Mouse (Mus musculus): ENCODE measurements at regions not wholly inside any gene's neighbourhood (a gene's known extent, or its start where the extent isn't known, plus 50 kb on each side); places are given as distances from the start of the nearest gene placed in this dataset.

DNA sequence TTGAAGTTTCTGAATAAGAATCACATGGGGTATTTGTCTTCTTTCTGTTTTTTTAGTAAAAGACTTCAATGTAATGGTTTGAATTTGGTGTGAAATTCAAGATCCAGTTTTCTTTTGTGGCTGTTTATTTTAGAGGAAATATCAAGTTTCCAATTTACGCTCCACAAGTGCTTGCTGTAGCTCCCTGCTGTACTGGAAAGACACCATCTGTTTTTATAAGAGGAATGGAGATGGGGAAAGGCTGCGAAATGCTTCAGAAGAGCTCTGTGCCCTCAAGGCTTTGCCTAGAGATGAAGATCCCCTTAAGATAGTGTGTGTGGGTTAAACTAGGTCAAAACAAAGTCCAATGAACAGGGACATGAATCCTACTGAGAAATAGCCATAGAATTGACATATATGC, 618.5 kb upstream of the Klf6 start:
- intact Hi-C loops (cut with DNase I): no loop called here
- DNase-seq: no peak
- Histone ChIP-seq H3K4me3 (no peak overlapping the region), H3K27ac (no peak overlapping the region)
- TF ChIP-seq CTCF (IDR thresholded peaks at IDR 0.05): no peak

DNA sequence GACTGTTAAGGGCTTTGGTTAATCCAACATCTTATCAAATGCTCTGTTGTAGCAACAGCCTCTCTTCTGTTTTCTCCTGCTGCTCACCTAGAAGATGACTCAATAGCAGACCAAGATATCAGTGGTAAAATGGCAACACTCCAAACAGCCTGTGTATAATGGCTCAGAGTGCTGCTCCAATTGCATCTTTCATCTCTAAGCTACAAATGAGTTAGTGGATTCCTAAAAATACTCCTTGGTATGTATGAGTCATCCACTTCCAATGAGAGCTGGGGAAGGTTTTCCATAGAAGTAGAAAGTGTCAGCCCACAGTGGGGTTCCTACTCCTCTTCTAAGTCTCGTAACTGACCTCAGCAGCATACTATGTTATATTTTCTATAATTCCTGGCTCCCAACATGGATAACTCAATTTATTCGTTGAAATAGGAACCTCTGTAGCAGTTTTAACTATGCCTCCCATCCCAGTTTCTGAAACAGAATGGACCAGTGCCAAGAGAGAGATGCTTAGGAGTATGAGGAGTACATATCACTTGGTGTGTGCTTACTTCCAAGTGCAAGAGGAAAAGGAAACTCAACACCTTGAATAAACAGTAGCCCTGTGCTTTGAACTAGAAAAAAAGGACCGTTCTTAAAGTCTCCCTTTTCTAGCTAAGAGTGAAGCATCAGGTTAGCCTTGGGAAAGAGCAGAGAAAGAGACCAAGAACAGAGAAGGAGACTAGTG, 612.5 kb upstream of the Klf6 start:
- intact Hi-C loops (cut with DNase I): no loop called here
- TF ChIP-seq CTCF (IDR thresholded peaks at IDR 0.05): no peak
- DNase-seq: no peak
- Histone ChIP-seq H3K27ac (no peak overlapping the region), H3K4me3 (no peak overlapping the region)

DNA sequence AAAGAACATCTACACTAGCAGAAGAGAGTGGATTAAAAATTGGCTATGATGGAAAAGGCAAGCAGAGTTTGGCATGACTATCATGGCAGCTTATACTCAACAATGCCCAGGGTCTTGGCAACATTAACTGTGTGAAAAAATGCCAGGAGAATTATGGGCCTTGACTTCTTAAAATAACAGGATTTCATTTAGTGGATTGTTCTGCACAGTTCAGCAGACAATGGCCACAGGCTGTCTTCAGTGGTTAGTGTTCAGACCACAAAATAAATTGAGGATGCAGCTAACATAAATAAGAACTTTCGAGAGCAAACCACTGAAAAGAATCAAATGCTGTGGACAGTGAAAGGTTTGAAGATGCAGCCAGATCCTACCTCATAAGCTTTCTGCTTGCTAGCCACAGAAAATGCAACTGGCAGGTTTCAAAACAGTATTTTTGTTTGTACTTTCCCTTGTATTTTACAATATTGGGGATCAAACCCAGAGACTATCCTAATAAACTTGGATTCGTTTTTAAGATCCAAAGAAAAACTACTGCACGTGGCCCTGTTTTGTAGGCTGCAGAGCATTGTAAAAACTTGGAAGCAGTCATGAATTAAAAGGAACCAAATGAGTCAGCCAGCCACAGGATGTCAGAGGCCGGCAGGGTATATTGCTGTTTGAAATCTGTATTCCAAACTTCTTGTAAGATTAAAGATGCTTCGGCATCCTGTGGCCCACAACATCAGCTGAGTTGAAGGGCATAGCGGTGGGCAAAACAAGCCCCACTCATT, 603.2 kb upstream of the Klf6 start:
- Histone ChIP-seq H3K27ac (peak overlapping the region; percentile 79), H3K4me3 (no peak overlapping the region)
- intact Hi-C loops (cut with DNase I): no loop called here

DNA sequence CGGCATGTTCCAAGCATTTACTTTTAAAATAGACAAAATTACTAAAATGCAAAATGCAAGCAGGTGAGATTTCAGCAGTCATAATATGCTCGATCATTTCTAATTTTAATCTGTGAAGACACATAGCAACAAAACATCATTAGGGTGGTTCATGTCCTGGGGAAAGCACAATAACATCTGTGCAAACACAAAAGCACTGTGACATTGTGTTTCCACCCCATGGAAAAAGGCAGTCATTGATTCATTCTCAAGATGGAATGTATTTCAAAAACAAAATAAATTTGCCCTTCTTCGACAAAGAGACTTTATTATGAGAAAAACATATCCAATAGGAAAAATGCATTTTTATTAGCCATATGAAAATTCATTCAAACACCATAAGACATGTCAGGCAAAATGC, 601.5 kb upstream of the Klf6 start:
- no peak for DNase-seq
- intact Hi-C loops (cut with DNase I): no loop called here
- Histone ChIP-seq H3K4me3 (no peak overlapping the region), H3K27ac (peak overlapping the region; percentile 79)
- TF ChIP-seq CTCF (IDR thresholded peaks at IDR 0.05): no peak

More for the DNA sequence above, 603.2 kb upstream of the Klf6 start:
- TF ChIP-seq CTCF (IDR thresholded peaks at IDR 0.05): no peak
- DNase-seq: no peak

DNA sequence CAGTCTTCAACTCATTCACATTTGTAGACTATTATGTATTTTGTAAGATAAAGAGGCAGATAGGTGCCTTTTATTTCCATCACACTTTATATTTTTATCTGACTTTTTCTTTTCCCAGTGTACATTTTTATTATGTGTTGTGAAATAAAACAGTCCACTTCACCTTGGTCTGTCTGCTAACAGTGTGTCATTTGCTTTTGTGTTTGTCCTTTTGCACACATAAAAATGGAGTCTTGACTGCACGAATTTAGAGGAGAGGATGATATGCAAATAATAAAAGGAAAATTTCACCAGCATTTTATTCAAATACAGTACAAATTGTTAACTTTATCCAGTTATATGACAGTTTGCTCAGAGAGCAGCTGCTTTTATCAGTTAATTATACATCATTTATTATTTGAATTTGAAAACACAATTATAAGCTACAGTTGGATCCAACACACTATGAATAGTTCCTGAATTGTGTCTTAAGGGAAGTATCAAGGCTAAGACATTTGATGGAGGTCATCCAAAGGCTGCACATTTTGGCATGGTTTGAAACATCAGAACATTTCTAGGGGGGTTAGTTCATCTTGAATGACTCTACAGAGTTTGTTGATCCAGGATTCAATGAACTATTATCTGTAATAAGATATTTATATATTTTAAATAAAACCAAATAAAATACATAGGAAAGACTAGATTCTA, 588.6 kb upstream of the Klf6 start:
- intact Hi-C loops (cut with DNase I): no loop called here

DNA sequence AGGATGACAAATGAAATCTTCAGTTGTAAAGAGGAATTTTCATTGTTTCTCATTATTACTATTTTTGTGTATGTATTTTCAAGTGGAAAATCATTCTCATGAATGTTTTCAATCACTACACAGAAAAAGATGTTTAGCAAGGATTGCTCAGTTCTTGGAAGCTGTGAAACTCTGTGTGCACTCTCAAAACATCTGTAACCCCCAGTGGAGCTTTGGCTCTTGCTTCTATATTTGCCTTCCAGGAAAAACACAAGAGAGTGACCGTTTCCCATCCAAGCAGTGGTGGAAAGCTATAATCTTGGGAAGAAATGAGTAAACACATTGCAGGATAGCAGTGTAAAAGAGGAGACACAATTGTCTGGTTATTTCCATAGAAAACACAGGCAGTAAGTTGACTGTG, 584.7 kb upstream of the Klf6 start:
- Histone ChIP-seq H3K27ac (no peak overlapping the region), H3K4me3 (no peak overlapping the region)
- DNase-seq: no peak
- intact Hi-C loops (cut with DNase I): no loop called here
- no peak for TF ChIP-seq CTCF (IDR thresholded peaks at IDR 0.05)

More for the DNA sequence above, 588.6 kb upstream of the Klf6 start:
- no peak for TF ChIP-seq CTCF (IDR thresholded peaks at IDR 0.05)
- no peak overlapping the region for H3K27ac ChIP-seq
- H3K4me3 ChIP-seq: no peak overlapping the region
- DNase-seq: no peak

DNA sequence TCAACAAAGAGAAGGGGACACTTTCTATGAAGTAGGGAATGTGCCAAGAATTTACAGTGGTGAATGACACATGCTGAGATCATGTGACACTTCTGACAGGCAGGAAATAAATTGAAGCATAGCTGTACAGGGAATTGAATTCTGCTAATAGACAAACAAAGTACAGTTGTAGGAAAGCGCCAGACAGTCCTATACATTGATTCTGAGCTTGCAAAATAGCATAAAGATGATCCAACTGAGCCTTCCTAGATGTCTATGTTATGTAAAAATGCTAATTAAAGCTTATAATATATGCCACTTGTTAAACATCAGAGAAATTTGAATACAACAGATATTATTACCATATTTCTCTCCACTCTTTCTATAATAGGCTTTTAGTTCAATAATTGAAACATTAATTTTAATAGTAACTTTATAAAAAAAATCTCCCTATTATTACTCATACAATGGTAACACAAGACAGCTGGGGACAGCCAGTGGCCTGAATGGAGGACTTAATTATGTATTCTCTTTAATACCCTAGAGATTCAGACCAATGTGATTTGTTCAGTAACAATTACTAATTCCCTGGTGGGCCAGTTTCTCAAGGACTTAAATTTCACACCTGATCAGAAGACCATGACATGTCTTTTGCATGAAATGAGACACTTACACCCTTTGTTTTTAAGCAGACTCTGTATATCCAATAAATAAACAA, 571.4 kb upstream of the Klf6 start:
- no peak for TF ChIP-seq CTCF (IDR thresholded peaks at IDR 0.05)
- Histone ChIP-seq H3K27ac (no peak overlapping the region), H3K4me3 (no peak overlapping the region)
- intact Hi-C loops (cut with DNase I): no loop called here
- no peak for DNase-seq

DNA sequence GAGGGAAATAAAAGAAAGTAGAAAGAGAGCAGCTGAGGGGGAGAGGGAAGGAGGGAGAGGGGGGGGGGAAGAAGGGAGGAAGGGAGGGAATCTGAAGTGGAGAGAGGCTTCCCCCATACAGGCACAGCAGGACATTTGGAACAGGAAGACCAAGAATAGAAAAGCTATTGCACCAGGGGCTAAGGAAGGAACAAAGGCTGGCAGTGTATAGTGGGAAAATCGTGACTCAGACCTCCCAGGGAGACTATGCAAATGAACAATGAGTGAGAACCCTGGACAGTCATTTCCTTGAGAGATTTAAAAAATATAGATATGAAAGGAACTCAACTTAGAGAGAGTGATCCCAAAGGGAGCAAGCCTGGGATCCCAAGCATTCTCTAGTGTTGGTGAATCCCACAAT, 559.1 kb upstream of the Klf6 start:
- intact Hi-C loops (cut with DNase I): no loop called here
- no peak overlapping the region for H3K4me3 ChIP-seq
- DNase-seq: no peak
- peak overlapping the region; percentile 20 for H3K27ac ChIP-seq
- no peak for TF ChIP-seq CTCF (IDR thresholded peaks at IDR 0.05)

DNA sequence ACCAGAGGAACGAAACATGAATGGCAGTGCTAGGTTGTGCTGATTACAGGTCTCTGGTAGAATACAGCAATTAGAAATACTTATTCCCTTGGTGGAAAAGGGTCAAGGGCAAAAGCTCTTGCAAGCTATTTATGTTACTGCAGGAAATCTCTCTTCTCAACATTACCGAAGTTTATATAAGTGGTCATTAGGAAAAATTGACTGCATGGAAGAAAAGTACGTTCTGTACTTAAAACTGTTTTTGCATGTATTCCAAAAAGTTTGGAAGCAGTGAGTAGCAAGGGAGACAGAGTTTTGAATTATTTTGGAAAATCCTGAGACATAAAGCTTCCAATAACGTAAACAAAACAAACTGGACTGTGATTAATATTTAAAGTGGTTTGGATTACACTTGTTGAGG, 554.6 kb upstream of the Klf6 start:
- DNase-seq: no peak
- no peak overlapping the region for H3K4me3 ChIP-seq
- intact Hi-C loops (cut with DNase I): no loop called here
- no peak overlapping the region for H3K27ac ChIP-seq
- TF ChIP-seq CTCF (IDR thresholded peaks at IDR 0.05): no peak

DNA sequence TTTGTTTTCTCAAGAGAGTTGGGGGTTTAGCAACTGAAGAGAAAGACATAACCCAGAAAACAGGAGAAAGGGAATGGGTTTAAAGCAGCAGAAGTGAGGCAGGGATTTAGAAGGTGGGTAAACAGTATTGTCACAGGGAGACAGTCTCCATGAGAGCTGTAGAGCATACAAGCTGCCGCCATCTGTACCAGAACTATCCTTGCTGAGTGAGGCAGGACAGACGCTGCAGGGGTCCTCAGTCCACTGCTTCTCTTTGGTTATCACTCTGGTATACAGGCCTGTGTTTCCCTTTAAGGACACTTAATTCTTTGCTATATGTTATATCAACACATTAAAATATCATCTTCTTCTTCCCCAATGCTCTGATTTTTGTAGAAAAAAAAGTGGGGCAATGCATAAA, 548.0 kb upstream of the Klf6 start:
- TF ChIP-seq CTCF (IDR thresholded peaks at IDR 0.05): no peak
- Histone ChIP-seq H3K27ac (peak overlapping the region; percentile 73), H3K4me3 (no peak overlapping the region)
- intact Hi-C loops (cut with DNase I): loop anchor here (10.0 kb wide), 2 partner anchors 122 to 552 kb away; partner anchors contain the start of gene Klf6
- no peak for DNase-seq

DNA sequence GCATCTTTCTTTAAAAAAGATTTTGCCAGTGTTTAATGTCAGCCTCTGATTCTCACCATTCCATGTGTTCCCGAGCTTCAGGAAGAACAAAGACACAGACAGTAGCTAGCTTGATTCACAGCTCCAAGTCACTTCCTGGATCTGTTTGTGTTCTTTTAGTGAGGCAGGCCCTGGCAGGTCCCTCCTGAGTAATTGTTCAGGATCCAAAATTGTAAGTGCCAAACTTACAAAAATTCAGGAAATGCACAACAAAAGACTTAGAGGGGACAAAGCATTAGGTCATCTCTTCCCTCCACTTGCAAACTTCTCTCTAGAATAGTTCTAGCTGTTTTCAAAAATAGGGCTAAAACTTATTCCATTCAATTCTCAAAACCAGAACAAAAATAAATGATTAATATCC, 546.3 kb upstream of the Klf6 start:
- no peak overlapping the region for H3K4me3 ChIP-seq
- no peak for TF ChIP-seq CTCF (IDR thresholded peaks at IDR 0.05)
- H3K27ac ChIP-seq: peak overlapping the region; percentile 73
- no peak for DNase-seq
- intact Hi-C loops (cut with DNase I): loop anchor here (10.0 kb wide), 2 partner anchors 120 to 550 kb away; partner anchors contain the start of gene Klf6

Measured in gastrocnemius, adult 2 months (tissue).